Mouse (Mus musculus) layer of hippocampus, adult 18-20 months (tissue): Measurements from ENCODE around the gene Fli1. TPM values are rescaled to one million over a fixed set of nuclear protein-coding genes. Genes with fewer than 3 reads are reported as not detected.

ENCODE experiments used
- DNase-seq, 2 experiments: peaks; one replicate each; pipeline ENCODE4 v3.0.0; 2022; ENCODE audit warnings: low spot score in 2 of 2
- total RNA-seq, 2 experiments: library from RNA; stranded (reverse); gene quantifications; 2 replicates each; pipeline ENCODE4 v1.2.3; 2021

The Fli1 gene
- total RNA-seq, 2 experiments from 2014 or later = 4.1 to 5.4 TPM

GRCm38 (mm10) chr9:32469123-32469751, 73.4 kb downstream of the Fli1 start:
- DNase-seq = no peak

DNA sequence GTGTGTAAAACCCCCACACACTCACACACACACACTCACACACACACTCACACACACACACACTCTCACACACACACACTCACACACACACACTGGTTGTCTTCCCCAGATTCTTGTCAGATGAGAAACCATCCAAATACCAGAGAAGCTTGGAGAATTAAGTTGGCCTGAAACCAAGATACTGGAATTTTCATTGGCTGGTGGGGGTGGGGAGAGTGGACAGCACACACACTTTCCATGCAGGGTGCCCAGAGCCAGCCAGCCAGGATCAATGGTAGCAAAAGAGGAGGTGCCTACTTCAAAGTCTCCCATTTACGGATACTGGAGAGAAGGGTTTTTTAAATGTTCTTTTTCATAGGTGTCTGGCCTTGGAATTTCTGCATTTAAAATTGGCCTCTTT, 74.3 kb downstream of the Fli1 start:
- no peak for DNase-seq

DNA sequence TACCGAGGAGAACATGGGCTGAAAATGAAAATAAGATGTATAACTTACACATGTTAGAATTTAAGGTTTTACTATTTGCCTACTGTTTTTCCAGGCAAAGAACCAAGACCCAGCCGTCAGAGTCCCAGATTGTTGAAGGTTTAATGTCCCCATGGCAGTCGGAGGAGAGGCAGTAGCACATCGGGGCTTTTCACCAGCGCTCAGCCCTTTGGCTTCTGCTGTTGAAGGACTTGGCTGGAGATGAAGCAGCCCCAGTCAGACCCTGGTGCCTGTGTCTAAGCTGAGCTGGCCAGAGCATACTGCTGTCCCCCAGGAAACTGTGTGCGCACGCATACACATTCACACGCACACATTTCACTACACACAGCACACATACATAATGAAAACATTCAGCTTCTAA, 75.2 kb downstream of the Fli1 start:
- DNase-seq = no peak

DNA sequence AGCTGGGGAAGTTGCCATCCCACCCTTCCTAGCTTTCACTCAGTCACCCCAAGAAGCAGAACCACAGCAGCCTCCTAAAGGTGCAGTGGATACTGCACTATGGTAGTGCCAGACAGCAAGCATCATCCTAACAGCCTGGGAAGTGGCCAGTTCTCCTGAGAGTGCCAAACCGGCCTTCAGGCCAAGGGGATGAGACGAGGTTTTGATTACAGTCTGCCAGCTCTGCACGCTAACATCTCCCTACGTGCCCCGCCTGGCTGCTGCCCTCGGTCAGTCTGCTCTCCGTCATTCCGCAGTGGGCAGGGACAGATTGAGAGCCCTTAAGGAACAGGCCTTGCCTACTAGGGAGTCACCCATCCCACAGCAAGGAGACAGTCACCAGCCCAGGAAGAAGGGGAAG, 75.8 kb downstream of the Fli1 start:
- no peak for DNase-seq

- no peak for DNase-seq
These were observed 86.0 kb downstream of the Fli1 start for GRCm38 (mm10) chr9:32456707-32457106.

DNA sequence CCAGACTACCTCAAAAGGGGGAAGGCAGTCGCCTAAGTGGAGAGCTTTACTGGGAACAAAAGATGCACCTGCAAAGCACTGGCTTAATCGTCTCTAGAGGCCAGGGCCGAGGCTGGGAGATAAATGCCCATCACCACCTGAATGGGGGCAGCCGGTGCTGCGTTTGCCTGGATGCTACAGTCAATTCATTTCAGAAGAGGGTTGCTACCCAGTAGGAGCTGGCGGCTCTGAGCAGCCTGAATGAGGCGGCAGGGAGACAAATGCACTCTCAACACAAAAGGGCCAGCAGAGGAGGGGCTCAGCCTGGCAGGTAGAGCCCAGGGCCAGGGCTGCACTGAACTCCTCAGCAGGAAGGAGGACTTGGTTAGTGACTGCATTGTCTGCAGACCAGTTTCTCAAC, 92.5 kb downstream of the Fli1 start:
- DNase-seq = no peak

DNA sequence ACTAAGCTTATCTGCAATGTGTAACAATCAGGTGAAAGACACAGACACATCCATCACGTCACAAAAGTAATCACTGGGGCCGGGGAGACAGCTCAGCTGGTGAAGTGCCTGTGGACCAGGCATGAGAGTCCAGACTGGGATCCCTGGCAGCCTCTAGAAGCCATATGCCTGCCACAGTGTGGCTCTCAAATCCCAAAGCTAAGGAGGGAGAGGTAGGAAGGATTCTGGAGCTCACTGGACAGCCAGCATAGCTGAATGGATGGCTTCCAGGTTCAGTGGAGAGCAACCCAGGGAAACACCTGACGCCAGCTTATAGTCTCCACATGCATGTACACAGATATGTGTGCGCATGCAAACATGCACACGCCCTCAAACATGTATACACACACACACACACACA, 93.9 kb downstream of the Fli1 start:
- no peak for DNase-seq

DNA sequence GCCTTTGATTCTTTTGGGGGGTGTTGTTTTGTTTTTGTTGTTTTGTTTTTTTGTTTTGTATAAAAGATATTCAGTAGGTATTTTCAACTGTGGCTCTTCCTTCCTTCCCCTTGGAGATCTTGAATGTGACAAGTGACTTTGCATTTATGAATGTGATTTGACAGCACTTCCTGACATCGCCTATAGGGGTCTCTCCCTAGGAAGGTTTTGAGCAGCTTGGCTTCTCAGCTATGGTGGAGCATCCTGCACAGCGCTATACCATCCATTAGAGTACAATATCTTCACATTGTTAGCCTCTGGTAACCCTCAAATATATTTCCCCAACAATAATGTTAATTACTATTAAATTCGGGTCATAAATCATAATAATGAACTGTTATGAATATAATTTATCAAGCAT, 96.9 kb downstream of the Fli1 start:
- no peak for DNase-seq

DNA sequence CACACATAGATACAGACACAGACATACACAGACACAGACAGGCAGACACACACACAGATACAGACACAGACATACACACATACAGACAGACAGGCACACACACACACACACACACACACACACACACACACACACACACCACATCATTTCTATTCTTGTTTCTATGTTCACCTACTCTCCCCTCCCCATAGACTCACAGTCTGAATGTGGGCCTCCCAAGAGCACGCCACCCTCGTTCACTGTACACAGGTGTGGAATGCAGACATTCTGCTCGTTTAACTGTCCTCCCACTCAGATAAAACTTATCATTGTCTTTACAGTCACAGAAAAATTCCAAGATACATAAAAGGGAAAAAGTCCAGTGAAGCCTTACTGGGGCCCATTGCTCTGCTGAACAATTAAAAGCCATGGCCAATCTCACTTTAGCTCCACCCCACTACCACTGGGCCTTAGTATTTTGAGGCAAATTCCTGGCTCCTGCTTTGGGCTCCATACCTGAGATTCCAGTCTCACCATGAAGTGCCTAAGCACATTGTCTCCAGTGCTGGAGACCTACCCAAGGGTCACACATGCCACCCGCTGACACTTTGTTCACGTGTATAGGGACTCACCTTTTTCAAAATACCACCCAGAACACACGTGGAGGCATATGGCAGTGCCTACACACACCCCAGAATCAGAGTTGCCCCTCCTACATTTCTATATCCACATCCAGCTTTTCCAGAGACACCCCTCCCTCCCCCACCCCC, 98.0 kb downstream of the Fli1 start:
- no peak for DNase-seq

GRCm38 (mm10) chr9:32443817-32444216, 98.8 kb downstream of the Fli1 start:
- no peak for DNase-seq

DNA sequence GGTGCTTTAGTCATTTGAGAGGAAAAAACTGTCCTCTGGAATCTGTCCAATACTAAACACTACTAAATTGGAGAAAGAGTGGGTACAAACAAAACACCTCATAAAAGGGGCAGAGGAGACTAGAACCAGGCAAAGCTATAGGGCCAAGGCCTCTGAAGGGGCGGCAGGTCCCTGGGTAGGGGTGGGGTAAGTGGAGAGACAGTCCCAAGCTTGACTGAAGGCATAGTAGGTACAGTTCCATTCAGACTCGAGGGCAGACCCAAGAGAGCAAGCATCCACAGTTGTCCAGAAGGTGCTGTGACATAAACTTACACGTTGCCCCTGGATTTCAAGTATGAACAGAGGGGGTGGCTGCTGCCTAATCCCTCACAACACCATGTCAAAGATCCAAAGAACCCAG, 99.5 kb downstream of the Fli1 start:
- DNase-seq = no peak

DNA sequence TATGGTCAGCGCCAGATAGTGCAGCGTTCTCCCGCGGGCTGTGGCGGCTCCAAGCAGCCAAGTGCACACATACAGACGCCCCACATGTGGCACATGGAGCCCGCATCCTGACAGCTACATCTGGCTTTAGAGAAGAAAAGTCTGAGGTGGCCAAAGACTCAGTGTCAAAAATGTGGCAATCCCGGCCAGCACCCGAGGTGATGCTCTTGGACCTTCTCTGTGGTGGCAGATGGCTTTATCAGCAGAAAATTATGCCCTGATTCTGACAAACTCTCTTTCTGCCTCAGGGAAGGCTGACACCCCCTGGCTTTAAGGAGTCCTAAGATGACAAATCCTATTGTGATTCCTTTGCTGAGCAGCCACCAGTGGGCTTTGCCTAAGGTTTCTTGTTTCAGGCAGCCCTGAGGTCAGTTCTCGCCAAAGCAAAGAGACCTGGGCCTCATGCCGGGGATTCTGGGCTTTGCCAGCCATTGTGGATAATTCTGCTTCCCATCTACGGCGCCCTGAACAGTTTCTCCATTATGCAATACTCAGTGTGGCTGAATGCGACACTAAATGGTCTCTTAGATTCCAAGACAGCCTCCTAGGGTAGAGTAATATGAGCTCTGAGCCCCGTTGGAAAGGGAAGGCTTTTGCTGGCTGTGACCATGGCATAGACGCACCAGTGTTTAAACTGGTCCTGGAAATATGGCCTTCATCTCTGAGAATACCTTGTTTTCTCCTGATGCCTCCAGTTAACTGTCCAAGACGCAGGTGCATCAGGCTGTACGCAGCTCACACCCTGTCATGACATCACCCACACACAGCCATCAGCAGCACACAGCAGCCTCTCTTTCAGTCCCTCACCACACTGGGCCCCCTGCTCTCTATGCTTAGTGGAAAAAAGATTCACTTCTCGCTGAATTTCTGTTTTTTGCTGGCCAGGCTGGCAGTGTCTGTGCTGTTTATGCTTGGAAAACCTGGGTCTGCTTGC, 108.1 kb downstream of the Fli1 start:
- peak in 1 of 2 experiments; percentile 4 for DNase-seq

- no peak for DNase-seq
These were observed 111.6 kb downstream of the Fli1 start for GRCm38 (mm10) chr9:32431061-32431460.

DNA sequence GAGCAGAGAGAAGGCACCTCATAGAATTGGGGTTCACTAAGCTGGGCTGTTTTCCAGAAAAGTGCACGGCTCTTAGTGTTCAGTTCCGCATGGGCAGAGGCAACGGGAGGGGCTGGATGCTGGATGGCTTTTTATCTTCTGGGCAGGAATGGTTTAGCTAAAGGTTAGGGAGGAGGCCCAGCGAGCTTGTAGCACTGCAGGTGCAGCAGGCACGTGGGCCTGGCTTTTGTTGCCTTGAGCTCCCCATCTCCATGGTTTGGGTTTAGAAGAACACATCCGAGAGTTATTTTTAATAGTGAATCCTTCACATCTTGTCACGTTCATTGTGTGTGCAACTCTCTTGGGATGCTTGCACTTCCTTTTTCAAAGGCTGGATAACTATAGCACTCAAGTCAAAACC, 117.3 kb downstream of the Fli1 start:
- no peak for DNase-seq

DNA sequence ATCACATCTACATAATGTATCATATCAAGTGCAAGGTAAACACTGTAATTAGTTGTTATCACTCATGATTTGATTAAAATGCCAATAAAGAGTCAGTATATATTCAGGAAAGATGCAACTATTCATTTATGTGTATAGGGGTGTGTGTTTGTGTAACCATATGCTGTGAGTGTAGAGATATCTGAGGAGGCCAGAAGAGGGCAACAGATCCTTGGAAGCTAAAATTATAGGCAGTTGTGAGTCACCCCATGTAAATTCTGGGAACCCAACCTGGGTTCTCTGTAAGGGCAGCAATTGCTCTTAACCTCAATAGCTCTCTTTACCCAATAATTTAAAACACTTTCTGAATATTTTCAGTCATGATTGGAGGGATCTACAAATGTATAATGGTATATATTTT, 122.0 kb downstream of the Fli1 start:
- no peak for DNase-seq

GRCm38 (mm10) chr9:32417466-32418116, 125.1 kb downstream of the Fli1 start:
- DNase-seq = no peak

DNA sequence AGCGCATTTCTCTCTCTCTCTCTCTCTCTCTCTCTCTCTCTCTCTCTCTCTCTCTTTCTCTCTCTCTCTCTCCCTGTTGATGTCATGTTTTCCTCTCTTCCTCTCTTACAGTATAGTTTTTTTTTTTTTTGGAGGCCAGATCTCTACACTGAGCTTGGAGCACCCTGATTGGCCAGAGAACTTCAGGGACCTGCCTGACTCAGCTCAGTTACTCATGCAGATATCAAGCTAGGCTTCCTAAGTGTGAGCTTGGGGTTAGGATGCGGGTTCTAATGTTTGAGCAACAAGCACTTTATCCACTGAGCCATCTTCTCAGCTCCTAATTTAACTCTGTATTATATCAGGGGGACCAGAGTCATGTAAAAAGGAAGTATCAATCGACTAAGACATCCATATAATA, 126.7 kb downstream of the Fli1 start:
- no peak for DNase-seq

GRCm38 (mm10) chr9:32414956-32415355, 127.7 kb downstream of the Fli1 start:
- DNase-seq = no peak

DNA sequence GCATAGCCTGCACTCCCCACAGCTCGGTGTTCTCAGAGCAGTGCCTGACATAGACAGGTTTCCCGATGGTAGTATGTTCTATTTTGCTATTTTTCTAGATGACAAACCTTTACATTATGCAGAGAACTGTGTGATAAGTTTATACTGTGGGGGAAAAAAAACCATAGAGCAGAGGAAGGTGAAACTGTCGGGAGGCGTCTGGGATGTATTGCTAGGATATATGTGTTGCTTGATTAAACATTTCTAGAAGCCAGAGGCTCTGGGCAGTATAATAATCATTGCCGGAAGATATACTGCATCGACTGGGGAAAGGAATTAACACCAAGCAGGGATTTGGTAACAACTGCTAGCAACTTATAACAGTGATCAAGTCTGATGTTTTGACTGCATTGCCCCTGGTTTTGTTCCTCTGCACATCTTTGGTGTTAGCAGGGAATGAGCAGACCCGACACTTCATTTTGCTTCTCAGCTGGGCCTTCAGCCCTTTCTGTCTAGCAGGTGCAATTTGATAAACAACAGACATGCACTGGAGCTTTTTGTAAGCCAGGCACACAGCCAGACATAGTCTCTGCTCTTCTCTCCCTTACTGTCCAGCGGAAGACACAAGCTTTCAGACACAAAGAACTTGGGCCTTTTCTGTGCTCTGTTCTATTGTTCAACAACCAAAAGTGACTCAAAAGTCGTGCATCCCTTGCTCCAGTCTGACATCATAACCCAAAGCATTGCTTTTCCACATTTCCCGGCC, 129.7 kb downstream of the Fli1 start:
- DNase-seq = no peak

DNA sequence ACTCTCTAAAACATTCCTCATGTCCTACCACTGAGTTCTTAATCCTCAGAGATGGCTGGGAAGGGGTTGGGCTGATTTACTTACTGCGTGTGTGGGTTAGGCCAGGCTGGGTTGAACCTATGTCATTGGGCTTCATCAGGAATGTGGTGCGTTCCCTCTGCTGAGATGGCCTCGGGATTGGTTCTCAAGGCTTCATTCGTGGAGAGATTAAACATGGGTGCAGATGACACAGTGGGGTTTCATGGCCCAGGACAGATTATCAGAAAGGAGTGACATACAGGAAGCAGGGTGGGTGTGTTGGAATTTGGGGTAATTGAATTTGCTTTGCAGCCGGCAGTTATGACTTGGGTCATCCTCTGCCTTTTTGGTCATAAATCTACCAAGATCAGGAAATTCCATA, 131.2 kb downstream of the Fli1 start:
- DNase-seq = no peak

- no peak for DNase-seq
These were observed 132.0 kb downstream of the Fli1 start for GRCm38 (mm10) chr9:32410671-32411070.
